Mouse (Mus musculus) ES-Bruce4 (cell line): Measurements from ENCODE around the gene Gli2. TPM values are rescaled to one million over a fixed set of nuclear protein-coding genes. Genes with fewer than 3 reads are reported as not detected.

Source experiments
- H3K27ac ChIP-seq: 2 replicates; pipeline ENCODE4 v1.5.1; 2012; ENCODE audit warnings: low read length, inconsistent platforms; ENCODE audit not compliant: insufficient read depth
- H3K27me3 ChIP-seq: 2 replicates; pipeline ENCODE4 v1.6.1; 2012; ENCODE audit warnings: mild to moderate bottlenecking, low read length, inconsistent platforms; ENCODE audit not compliant: control insufficient read depth, poor library complexity, insufficient read depth, severe bottlenecking
- H3K36me3 ChIP-seq: 2 replicates; pipeline ENCODE4 v1.6.1; 2012; ENCODE audit warnings: inconsistent platforms, mild to moderate bottlenecking, low read length, moderate library complexity; ENCODE audit not compliant: control insufficient read depth, poor library complexity, insufficient read depth, severe bottlenecking
- H3K4me1 ChIP-seq: one replicate; pipeline ENCODE4 v1.8.1; 2011; ENCODE audit warnings: low read length; ENCODE audit not compliant: control insufficient read depth, insufficient read depth
- H3K4me3 ChIP-seq: 2 replicates; pipeline ENCODE4 v1.5.1; 2011; ENCODE audit warnings: low read depth, mild to moderate bottlenecking, low read length
- H3K9ac ChIP-seq: 2 replicates; pipeline ENCODE4 v1.6.1; 2012; ENCODE audit warnings: low read depth, mild to moderate bottlenecking, inconsistent platforms; ENCODE audit not compliant: poor library complexity, severe bottlenecking
- H3K9me3 ChIP-seq: replicated peaks from 2 replicates; pipeline ENCODE4 v1.6.1; 2012; ENCODE audit warnings: mild to moderate bottlenecking, low read length, inconsistent platforms; ENCODE audit not compliant: control insufficient read depth, poor library complexity, insufficient read depth, severe bottlenecking
- CTCF ChIP-seq: IDR thresholded peaks from one replicate; pipeline ENCODE4 v1.8.1; 2011; ENCODE audit warnings: low read depth, low read length
- EP300 ChIP-seq: IDR thresholded peaks from 2 replicates; pipeline ENCODE4 v1.6.1; 2011; ENCODE audit warnings: low read depth, low read length; ENCODE audit not compliant: insufficient read depth
- POLR2A ChIP-seq: IDR thresholded peaks from one replicate; pipeline ENCODE4 v1.8.1; 2011; ENCODE audit warnings: low read length; ENCODE audit not compliant: insufficient read depth
- polyA plus RNA-seq: library from polyadenylated mRNA; stranded (reverse); fragments of >200 nt; gene quantifications from 2 replicates; pipeline ENCODE4 v1.2.4, GENCODE M21; 2011; ENCODE audit warnings: low read depth; ENCODE audit not compliant: missing spikeins, insufficient read depth, insufficient read length

Gli2 gene
- polyA plus RNA-seq, 1 experiment, result 10.9 TPM

GRCm38 (mm10) chr1:119020092-119020491 lies 33.3 kb downstream of the Gli2 start:
- H3K27ac ChIP-seq, result no peak overlapping the region
- H3K4me3 ChIP-seq, result no peak overlapping the region
- H3K9ac ChIP-seq, result no peak overlapping the region
- TF ChIP-seq EP300 (no peak), POLR2A (no peak), CTCF (no peak)
- no peaks in the 10 kb centered on the region for H3K36me3 ChIP-seq
- H3K27me3 ChIP-seq, result no peaks in the 10 kb centered on the region
- H3K9me3 ChIP-seq, result no peaks in the 10 kb centered on the region
- H3K4me1 ChIP-seq, result no peaks in the 10 kb centered on the region

DNA sequence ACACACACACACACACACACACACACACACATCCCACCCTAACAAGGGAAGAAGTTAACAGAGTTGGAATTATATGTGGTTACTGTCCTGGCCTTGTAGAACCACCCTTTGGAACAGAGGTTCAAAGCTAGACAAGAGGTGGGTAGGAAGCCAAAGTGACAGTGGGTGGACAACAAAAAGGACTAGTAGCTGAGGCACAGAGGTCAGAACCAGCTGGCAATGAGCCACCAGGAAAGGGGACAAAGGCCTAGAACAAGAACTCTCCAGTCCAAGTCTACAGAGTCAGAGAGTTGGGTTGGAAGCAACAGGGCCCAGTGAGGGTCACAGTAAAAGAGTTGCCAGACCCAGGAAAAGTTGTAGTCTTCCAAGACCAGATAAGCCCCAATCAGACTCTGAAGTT lies 34.4 kb downstream of the Gli2 start:
- H3K36me3 ChIP-seq, result no peaks in the 10 kb centered on the region
- H3K4me3 ChIP-seq, result no peak overlapping the region
- no peaks in the 10 kb centered on the region for H3K27me3 ChIP-seq
- TF ChIP-seq EP300, result no peak
- no peak for TF ChIP-seq POLR2A
- TF ChIP-seq CTCF, result no peak
- H3K27ac ChIP-seq, result no peak overlapping the region
- no peaks in the 10 kb centered on the region for H3K9me3 ChIP-seq
- no peak overlapping the region for H3K9ac ChIP-seq
- no peaks in the 10 kb centered on the region for H3K4me1 ChIP-seq

GRCm38 (mm10) chr1:119016866-119017265 lies 36.6 kb downstream of the Gli2 start:
- Histone ChIP-seq H3K4me3 (no peak overlapping the region), H3K9ac (no peak overlapping the region), H3K36me3 (no peaks in the 10 kb centered on the region), H3K27me3 (no peaks in the 10 kb centered on the region), H3K9me3 (no peaks in the 10 kb centered on the region), H3K4me1 (no peaks in the 10 kb centered on the region), H3K27ac (no peak overlapping the region)
- no peak for TF ChIP-seq POLR2A
- TF ChIP-seq EP300, result no peak
- TF ChIP-seq CTCF, result no peak

DNA sequence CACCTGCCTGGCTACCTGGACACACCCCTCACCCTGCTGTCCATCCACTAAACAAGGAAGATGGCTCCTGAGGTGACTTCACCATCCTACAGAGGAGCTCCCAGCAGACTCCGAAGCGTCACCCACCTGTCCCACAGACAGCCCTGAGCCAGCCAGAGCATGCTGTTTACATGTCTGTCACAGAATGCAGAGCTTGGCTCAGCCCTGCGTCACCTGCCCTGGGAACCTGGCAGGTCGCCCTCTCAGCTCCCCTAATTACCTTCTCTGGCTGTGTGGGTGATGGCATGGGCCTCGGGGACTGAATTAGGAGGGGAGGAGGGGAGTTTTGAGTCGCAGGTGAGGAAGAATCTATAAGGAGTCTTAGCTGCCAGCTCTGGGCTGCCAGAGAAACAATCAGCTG lies 38.3 kb downstream of the Gli2 start:
- Histone ChIP-seq H3K36me3 (no peaks in the 10 kb centered on the region), H3K27me3 (no peaks in the 10 kb centered on the region), H3K9me3 (no peaks in the 10 kb centered on the region), H3K9ac (no peak overlapping the region), H3K4me1 (no peaks in the 10 kb centered on the region), H3K27ac (no peak overlapping the region), H3K4me3 (no peak overlapping the region)
- TF ChIP-seq EP300 (no peak), CTCF (no peak), POLR2A (no peak)

DNA sequence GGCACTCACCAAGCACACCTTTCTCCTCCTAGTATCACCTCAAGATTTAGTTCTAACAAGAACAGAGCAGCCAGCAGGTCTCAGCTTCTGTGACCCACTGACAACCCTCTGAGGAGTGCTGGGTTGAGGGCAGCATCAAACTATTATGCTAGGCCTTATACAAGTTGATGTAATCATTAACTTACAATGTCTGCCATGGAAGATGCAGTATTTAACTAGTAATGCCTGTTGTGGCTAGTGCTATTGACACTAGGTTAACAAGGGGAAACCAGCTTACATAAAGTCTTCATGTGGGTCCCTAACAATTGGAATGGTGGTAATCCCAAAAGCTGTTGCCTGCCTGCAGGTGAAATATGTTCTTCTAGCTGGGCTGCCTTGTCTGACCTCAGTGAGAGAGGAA lies 44.5 kb downstream of the Gli2 start:
- H3K27me3 ChIP-seq, result no peaks in the 10 kb centered on the region
- H3K4me1 ChIP-seq, result peaks cover 15% of the 10 kb centered on the region
- no peaks in the 10 kb centered on the region for H3K36me3 ChIP-seq

GRCm38 (mm10) chr1:119003852-119004398 lies 49.5 kb downstream of the Gli2 start:
- H3K9ac ChIP-seq, result no peak overlapping the region
- no peak overlapping the region for H3K4me3 ChIP-seq
- H3K9me3 ChIP-seq, result no peaks in the 10 kb centered on the region
- no peak overlapping the region for H3K27ac ChIP-seq
- H3K36me3 ChIP-seq, result no peaks in the 10 kb centered on the region
- no peaks in the 10 kb centered on the region for H3K27me3 ChIP-seq
- TF ChIP-seq EP300 (peak; percentile 51; the same call in 1 of the 2 replicates), CTCF (no peak)
- peaks cover 15% of the 10 kb centered on the region for H3K4me1 ChIP-seq

More for the DNA sequence above, 44.5 kb downstream of the Gli2 start:
- TF ChIP-seq EP300 (no peak), POLR2A (no peak), CTCF (no peak)
- Histone ChIP-seq H3K27ac (no peak overlapping the region), H3K9me3 (no peaks in the 10 kb centered on the region), H3K4me3 (no peak overlapping the region), H3K9ac (no peak overlapping the region)
